Mouse (Mus musculus) ES-CJ7 (cell line): ENCODE results near the gene Slc4a11.
"Not testable (repeated sequence)": the region's sequence is repeated elsewhere in the genome, so short reads cannot be mapped to it uniquely, and the experiment has no call there.

ENCODE experiments used
- DNase-seq: peaks from one replicate; pipeline ENCODE4 v3.0.0; 2011; ENCODE audit warnings: low read depth, low spot score

The Slc4a11 gene

GRCm38 (mm10) chr2:130679899-130680298 is 17.4 kb downstream of the Slc4a11 start:
- DNase-seq = no peak

- DNase-seq = no peak
Observed at GRCm38 (mm10) chr2:130679154-130679553, 18.2 kb downstream of the Slc4a11 start.

DNA sequence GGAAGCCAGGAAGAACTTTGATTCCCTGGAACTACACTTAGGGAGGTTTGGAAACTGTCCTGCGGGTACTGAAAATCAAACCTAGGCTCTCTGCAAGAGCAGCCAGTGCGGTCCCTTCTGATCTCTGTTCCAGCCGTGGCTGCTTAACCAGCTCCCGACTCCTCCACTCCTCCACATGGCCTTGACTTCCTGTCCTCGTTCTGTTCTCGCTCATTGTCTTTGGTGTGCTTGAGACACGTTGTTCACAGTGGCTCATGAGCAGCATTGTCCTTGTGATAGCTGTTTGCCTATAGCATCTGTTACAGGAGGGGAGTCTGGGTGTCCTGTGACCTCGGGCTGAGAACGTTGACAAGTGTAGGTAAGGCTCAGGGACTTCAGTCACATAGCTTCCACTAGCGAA is 20.1 kb downstream of the Slc4a11 start:
- DNase-seq = no peak

DNA sequence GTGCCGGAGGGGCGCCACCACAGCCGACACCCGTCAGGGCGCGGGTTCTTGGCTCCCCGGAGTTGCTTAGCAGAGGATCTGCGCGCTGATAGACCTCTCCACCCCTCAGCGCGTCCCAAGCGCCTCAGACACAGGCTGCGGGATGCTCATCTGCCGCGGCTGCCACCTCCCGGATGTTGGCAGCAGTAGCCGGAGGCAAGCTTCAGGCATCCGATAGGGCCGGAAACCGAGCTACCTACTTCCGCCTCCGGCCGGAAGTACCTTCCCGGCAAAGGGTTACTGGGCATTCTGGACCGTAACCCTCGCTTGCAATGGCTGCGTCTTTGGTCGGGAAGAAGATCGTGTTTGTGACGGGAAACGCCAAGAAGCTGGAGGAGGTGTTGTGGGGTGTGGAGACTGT is 29.8 kb downstream of the Slc4a11 start, which contains the start of gene Itpa:
Gene Itpa (plus strand): TSS at position 52 of the 400 bp plus-strand sequence.
- DNase-seq = peak; percentile 93

- peak; percentile 98 for DNase-seq
Observed at GRCm38 (mm10) chr2:130664102-130664701, 33.1 kb downstream of the Slc4a11 start, which contains the start of gene Ddrgk1. Gene Ddrgk1, minus strand, starts transcription at chr2:130664659.

DNA sequence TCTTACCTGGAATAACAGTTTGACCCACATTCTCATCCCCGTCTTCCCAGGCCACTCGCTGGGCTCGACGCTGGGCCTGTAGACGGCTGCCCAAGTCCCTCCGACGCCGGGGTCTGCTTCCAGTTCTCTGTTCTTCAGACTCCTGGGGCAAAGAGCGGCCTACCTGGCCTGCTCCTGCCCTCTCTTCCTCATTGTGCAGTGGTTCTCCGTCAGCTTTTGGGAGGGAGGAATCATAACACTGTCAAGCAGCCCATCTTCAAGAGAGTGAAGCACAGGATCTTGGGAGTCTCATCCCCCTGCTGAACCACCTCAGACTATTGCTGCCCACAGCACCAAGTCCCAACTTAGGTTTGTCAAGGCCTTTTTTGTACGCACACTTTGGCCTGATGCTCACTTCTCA is 34.0 kb downstream of the Slc4a11 start:
- no peak for DNase-seq

DNA sequence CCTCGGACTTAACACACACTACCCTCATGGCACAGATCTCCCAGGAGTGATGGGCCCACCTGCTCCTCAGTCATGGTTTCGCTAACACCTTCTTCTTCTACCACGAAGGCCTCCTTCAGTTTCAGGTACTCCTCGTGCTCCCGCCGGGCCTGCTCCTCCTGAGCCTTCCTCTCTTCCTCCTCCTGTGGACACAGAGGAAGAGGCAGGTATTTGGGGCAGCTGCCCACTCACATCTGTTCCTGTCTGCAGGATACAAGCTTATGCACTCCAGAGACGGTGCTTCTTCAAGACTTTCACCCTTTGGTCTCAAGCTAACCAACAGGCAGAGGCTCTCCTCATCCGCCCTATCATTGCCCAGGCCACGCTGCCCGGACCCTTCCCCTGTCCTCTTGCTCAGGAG is 38.8 kb downstream of the Slc4a11 start:
- no peak for DNase-seq

GRCm38 (mm10) chr2:130657541-130657940 is 39.8 kb downstream of the Slc4a11 start:
- no peak for DNase-seq

- no peak for DNase-seq
Observed at GRCm38 (mm10) chr2:130656536-130656935, 40.8 kb downstream of the Slc4a11 start.

DNA sequence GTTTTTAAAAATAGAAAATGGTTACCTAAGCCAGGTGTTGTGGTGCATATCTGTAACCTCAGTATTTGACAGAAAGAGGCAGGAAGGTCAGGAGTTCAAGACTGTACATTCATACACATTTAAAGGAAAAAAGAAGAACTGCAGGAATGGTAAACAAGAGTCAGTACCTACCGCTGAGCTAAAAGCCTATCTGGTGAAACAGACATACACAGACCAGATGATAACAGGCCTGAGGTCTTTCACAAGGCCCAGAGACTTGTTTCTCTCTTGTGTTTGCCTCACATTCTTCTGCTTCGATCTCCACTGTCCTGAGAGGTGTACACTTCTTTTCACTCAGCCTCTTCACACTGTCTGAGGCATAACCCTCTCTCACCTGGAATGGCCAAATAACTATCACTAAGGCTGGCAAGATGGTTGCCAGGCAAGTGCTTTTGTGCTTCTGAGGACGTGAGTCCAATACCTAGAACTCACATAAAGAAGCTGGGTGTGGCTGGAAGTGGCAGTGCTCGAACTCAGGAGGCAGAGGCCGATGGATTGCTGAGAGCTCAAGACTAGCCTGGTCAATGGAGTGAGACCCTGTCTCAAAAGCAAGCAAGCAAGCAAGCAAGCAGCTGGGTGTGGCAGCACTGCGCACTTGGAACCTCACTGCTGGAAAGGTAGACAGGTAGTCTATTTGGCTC is 41.5 kb downstream of the Slc4a11 start:
- no peak for DNase-seq

- DNase-seq = no peak
Observed at GRCm38 (mm10) chr2:130653760-130654159, 43.6 kb downstream of the Slc4a11 start.

GRCm38 (mm10) chr2:130653303-130653702 is 44.0 kb downstream of the Slc4a11 start:
- no peak for DNase-seq

GRCm38 (mm10) chr2:130649028-130649427 is 48.3 kb downstream of the Slc4a11 start:
- DNase-seq = not testable (repeated sequence)

GRCm38 (mm10) chr2:130645198-130645597 is 52.1 kb downstream of the Slc4a11 start:
- DNase-seq = no peak

- DNase-seq = peak; percentile 77
Observed at GRCm38 (mm10) chr2:130642684-130643369, 54.5 kb downstream of the Slc4a11 start, which contains the start of gene Lzts3. Gene Lzts3, minus strand, starts transcription at chr2:130642803.

DNA sequence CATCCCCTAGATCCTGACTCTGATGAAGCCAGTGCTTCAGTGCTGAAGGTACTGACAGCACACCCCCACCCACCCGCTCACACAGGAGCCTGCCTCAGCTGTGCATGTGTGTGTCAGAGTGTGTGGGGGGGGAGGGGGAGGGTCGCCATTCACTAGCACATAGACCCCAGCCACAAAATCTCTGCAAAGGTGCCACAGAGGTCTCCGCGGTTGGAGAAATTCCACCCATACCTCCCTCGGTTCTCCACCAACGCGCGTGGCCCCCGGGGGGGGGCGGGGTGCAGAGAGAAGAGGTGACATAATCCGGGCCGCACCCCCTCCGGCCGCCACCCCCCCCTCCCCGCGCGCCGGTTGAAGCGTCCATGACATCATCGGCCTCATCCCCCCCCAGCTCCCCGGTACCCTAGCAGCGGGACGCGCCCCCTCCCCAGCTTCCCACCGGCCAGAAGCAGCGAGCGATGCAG is 55.1 kb downstream of the Slc4a11 start:
- DNase-seq = no peak

GRCm38 (mm10) chr2:130641351-130642025 is 55.8 kb downstream of the Slc4a11 start:
- DNase-seq = no peak

- peak; percentile 51 for DNase-seq
Observed at GRCm38 (mm10) chr2:130639276-130639675, 58.0 kb downstream of the Slc4a11 start.

DNA sequence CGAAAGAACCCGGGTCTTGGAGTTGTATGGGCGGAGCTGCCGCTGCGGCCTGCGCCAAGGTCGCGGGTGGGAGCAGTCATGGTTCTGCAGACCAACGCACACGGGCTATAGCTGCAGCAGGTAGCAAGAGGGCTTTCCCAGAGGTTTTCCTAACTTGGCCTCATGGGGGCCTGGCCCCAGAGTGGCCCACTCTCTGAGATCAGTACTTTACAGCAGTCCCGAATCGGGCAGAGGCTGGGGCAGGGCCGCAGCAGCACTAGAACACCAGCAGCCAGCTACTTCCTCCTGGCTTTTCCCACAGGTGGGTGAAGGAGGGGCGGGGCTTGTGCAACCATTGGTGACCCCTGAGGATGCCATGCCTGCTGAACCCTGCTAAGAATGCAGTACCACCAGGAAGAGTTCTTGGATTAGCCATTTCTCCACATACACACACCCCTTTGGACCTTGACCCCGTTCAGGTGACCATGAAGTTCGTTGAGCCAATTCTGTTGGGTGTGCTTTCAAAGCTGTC is 59.2 kb downstream of the Slc4a11 start:
- DNase-seq = peak; percentile 61

- DNase-seq = no peak
Observed at GRCm38 (mm10) chr2:130635847-130636246, 61.5 kb downstream of the Slc4a11 start.

DNA sequence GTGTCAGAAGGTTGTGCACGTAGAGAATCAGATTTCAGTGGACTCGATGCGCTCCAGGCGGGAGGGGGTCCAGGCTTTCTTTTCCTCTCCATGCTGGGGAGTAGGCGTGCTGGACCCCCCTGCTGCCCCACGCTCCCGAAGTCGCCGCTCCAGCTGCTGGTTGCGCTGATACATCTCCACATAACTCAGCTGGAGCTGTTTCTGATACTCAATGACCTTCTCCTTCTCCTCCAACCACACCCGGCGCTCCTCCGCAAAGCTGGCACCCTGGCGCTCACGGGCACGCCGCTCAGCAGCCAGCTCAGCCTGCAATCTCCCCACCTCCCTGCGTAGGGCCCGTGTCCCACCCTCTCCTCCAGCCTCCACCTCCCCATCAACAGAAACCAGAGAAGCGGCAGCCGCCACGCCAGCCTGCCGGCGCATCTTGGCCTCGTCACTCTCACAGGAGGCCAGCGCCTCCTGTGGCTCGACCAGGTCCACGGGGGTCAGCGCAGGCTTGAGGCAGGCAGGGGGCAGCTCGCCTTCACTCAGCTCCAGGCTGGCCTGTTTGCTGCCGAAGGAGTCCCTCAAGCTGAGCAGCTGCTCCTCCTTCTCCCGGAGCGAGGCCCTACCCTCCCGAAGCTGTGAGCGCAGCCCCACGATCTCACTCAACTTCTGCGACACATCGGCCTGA is 62.4 kb downstream of the Slc4a11 start:
- no peak for DNase-seq
